Mouse (Mus musculus) midbrain, postnatal 0 days (tissue): Measurements from ENCODE around the gene Phb2. TPM values are rescaled to one million over a fixed set of nuclear protein-coding genes. Genes with fewer than 3 reads are reported as not detected.

Experiments used
- ATAC-seq: fragments of 200-750 bp; cut with Nextera tagmentation; 2 replicates; pipeline ENCODE4 v1.8.0; 2017; ENCODE audit warnings: moderate number of reproducible peaks, mild to moderate bottlenecking, moderate TSS enrichment, moderate library complexity; ENCODE audit not compliant: low FRiP score
- DNase-seq: peaks from one replicate; pipeline ENCODE4 v3.0.0-alpha.2; 2015; ENCODE audit warnings: low spot score
- H3K27ac ChIP-seq: fragments of 300-500 bp; sonication (generic); 2 replicates; pipeline ENCODE4 v1.5.1; 2014; ENCODE audit warnings: low read depth, mild to moderate bottlenecking, low read length, mixed read lengths
- H3K27me3 ChIP-seq: fragments of 300-500 bp; sonication (generic); 2 replicates; pipeline ENCODE4 v1.6.1; 2014; ENCODE audit warnings: low read length, control low read depth, mixed read lengths; ENCODE audit not compliant: insufficient read depth
- H3K36me3 ChIP-seq: fragments of 300-500 bp; sonication (generic); 2 replicates; pipeline ENCODE4 v1.6.1; 2014; ENCODE audit warnings: low read length, control low read depth, mixed read lengths; ENCODE audit not compliant: insufficient read depth
- H3K4me1 ChIP-seq: fragments of 300-500 bp; sonication (generic); 2 replicates; pipeline ENCODE4 v1.6.1; 2014; ENCODE audit warnings: mild to moderate bottlenecking, control low read depth, antibody characterized with exemption, low read length, mixed read lengths; ENCODE audit not compliant: insufficient read depth
- H3K4me2 ChIP-seq: fragments of 300-500 bp; sonication (generic); 2 replicates; pipeline ENCODE4 v1.6.1; 2014; ENCODE audit warnings: low read depth, mild to moderate bottlenecking, low read length, mixed read lengths; ENCODE audit not compliant: poor library complexity, severe bottlenecking
- H3K4me3 ChIP-seq: fragments of 300-500 bp; sonication (generic); 2 replicates; pipeline ENCODE4 v1.5.1; 2014; ENCODE audit warnings: low read depth, mild to moderate bottlenecking, low read length, moderate library complexity
- H3K9ac ChIP-seq: fragments of 300-500 bp; sonication (generic); replicated peaks from 2 replicates; pipeline ENCODE4 v1.6.1; 2014; ENCODE audit warnings: mild to moderate bottlenecking, low read length, moderate library complexity, mixed read lengths; ENCODE audit not compliant: poor library complexity, severe bottlenecking
- H3K9me3 ChIP-seq: fragments of 300-500 bp; sonication (generic); 2 replicates; pipeline ENCODE4 v1.6.1; 2016; ENCODE audit warnings: low read length, control low read depth
- CTCF ChIP-seq: IDR thresholded peaks from 2 replicates; pipeline ENCODE4 v1.5.1; 2016; ENCODE audit warnings: antibody characterized with exemption, mild to moderate bottlenecking
- WGBS: fragments of 180-500 bp; shearing (Covaris S2); extraction: QIAGEN DNeasy Blood & Tissue Kit; methylation state at CpG from one replicate; pipeline ENCODE4 v1.1.7; 2014; 5-methylcytosine and 5-hydroxymethylcytosine counted together
- polyA plus RNA-seq: library from polyadenylated mRNA; unstranded; fragments of >200 nt; fragmentation: Nextera tagmentation; extraction: Ambion mirVana; gene quantifications from 2 replicates; pipeline ENCODE4 v1.2.1, GENCODE M21; 2015
- total RNA-seq: library from RNA; depleted of rRNA; stranded (reverse); fragments of >200 nt; gene quantifications from 2 replicates; pipeline ENCODE4 v1.2.3, GENCODE M21; 2014

Gene Phb2
- total and polyA plus RNA-seq, 2 experiments from 2014 or later = 230 to 265 TPM

GRCm38 (mm10) chr6:124740888-124741761 is 29.0 kb downstream of the Phb2 start, which contains the start of gene Grcc10:
Gene Grcc10 (minus strand): TSS chr6:124741374.
- DNase-seq (peak; percentile 96), ATAC-seq (peak; percentile 84)
- H3K4me1 ChIP-seq = peaks cover 6% of the 10 kb centered on the region; the same call in 1 of the 2 replicates
- H3K9me3 ChIP-seq = no peaks in the 10 kb centered on the region
- no peaks in the 10 kb centered on the region for H3K27me3 ChIP-seq
- peak within 1 kb of the TSS; percentile 52 for H3K4me3 ChIP-seq
- peak within 1 kb of the TSS; percentile 70 for H3K4me2 ChIP-seq
- under 1% methylated on average over 41 of the region's 41 CpGs for WGBS
- TF ChIP-seq CTCF = no peak
- peak within 1 kb of the TSS; percentile 98 for H3K27ac ChIP-seq
- H3K36me3 ChIP-seq = peaks cover 24% of the 10 kb centered on the region
- H3K9ac ChIP-seq = peak within 1 kb of the TSS; percentile 91

GRCm38 (mm10) chr6:124741842-124742241 is 29.7 kb downstream of the Phb2 start:
- ATAC-seq = no peak
- peak overlapping the region; percentile 98 for H3K27ac ChIP-seq

GRCm38 (mm10) chr6:124742839-124743514 is 30.8 kb downstream of the Phb2 start:
- WGBS = 95% methylated on average over 15 of the region's 15 CpGs
- ATAC-seq = no peak
- H3K27ac ChIP-seq = no peak overlapping the region
- no peak overlapping the region for H3K9ac ChIP-seq
- H3K4me2 ChIP-seq = no peak overlapping the region
- no peaks in the 10 kb centered on the region for H3K9me3 ChIP-seq
- H3K4me1 ChIP-seq = peaks cover 6% of the 10 kb centered on the region; the same call in 1 of the 2 replicates
- no peak for DNase-seq
- no peak for TF ChIP-seq CTCF
- no peak overlapping the region for H3K4me3 ChIP-seq
- H3K27me3 ChIP-seq = no peaks in the 10 kb centered on the region
- peaks cover 34% of the 10 kb centered on the region for H3K36me3 ChIP-seq

More at GRCm38 (mm10) chr6:124741842-124742241, 29.7 kb downstream of the Phb2 start:
- H3K36me3 ChIP-seq = peaks cover 24% of the 10 kb centered on the region
- 69% methylated on average over 3 of the region's 3 CpGs for WGBS
- no peak for DNase-seq
- no peaks in the 10 kb centered on the region for H3K9me3 ChIP-seq
- H3K4me2 ChIP-seq = peak overlapping the region; percentile 70
- TF ChIP-seq CTCF = no peak
- peaks cover 6% of the 10 kb centered on the region; the same call in 1 of the 2 replicates for H3K4me1 ChIP-seq
- H3K9ac ChIP-seq = peak overlapping the region; percentile 91
- peak overlapping the region; percentile 10; the same call in 1 of the 2 replicates for H3K4me3 ChIP-seq
- no peaks in the 10 kb centered on the region for H3K27me3 ChIP-seq

- Histone ChIP-seq H3K4me2 (no peak overlapping the region), H3K9me3 (no peaks in the 10 kb centered on the region), H3K4me1 (peaks cover 6% of the 10 kb centered on the region; the same call in 1 of the 2 replicates), H3K4me3 (no peak overlapping the region), H3K27me3 (no peaks in the 10 kb centered on the region), H3K36me3 (peaks cover 37% of the 10 kb centered on the region), H3K27ac (no peak overlapping the region; the same call in 1 of the 2 replicates), H3K9ac (no peak overlapping the region)
- DNase-seq (no peak), ATAC-seq (no peak)
- WGBS = 90% methylated on average over 8 of the region's 8 CpGs
- TF ChIP-seq CTCF = no peak
These were observed 31.5 kb downstream of the Phb2 start for GRCm38 (mm10) chr6:124743647-124744046.

GRCm38 (mm10) chr6:124744755-124745321 is 32.7 kb downstream of the Phb2 start:
- H3K27ac ChIP-seq = peak overlapping the region; percentile 65
- ATAC-seq = no peak
- no peak for TF ChIP-seq CTCF
- DNase-seq = no peak
- no peak overlapping the region; the same call in 1 of the 2 replicates for H3K9ac ChIP-seq
- WGBS = 69% methylated on average over 26 of the region's 26 CpGs
- no peaks in the 10 kb centered on the region for H3K9me3 ChIP-seq
- H3K4me1 ChIP-seq = 0 out of 2 replicates have a peak, but pooled peaks cover under 1% of the 10 kb centered on the region
- no peaks in the 10 kb centered on the region for H3K27me3 ChIP-seq
- peak overlapping the region; percentile 97 for H3K4me2 ChIP-seq
- H3K4me3 ChIP-seq = peak overlapping the region; percentile 44
- H3K36me3 ChIP-seq = peaks cover 46% of the 10 kb centered on the region
